Mouse (Mus musculus) midbrain, embryonic 16.5 days (tissue): ENCODE results near the gene Qtrt2. TPM values are rescaled to one million over a fixed set of nuclear protein-coding genes. Genes with fewer than 3 reads are reported as not detected.

Experiments used
- ATAC-seq: fragments of 200-750 bp; cut with Nextera tagmentation; 2 replicates; pipeline ENCODE4 v1.8.0; 2017; ENCODE audit warnings: moderate TSS enrichment
- H3K27ac ChIP-seq: fragments of 300-500 bp; sonication (generic); 2 replicates; pipeline ENCODE4 v1.5.1; 2014; ENCODE audit warnings: mild to moderate bottlenecking, low read length, mixed read lengths
- H3K27me3 ChIP-seq: fragments of 300-500 bp; sonication (generic); 2 replicates; pipeline ENCODE4 v1.6.1; 2014; ENCODE audit warnings: low read depth, low read length, mixed read lengths; ENCODE audit not compliant: control insufficient read depth, insufficient read depth
- H3K36me3 ChIP-seq: fragments of 300-500 bp; sonication (generic); 2 replicates; pipeline ENCODE4 v1.6.1; 2014; ENCODE audit warnings: mild to moderate bottlenecking, low read length, moderate library complexity, mixed read lengths; ENCODE audit not compliant: control insufficient read depth, insufficient read depth
- H3K4me1 ChIP-seq: fragments of 300-500 bp; sonication (generic); 2 replicates; pipeline ENCODE4 v1.6.1; 2014; ENCODE audit warnings: mild to moderate bottlenecking, low read length, mixed read lengths; ENCODE audit not compliant: control insufficient read depth, insufficient read depth
- H3K4me2 ChIP-seq: fragments of 300-500 bp; sonication (generic); 2 replicates; pipeline ENCODE4 v1.6.1; 2014; ENCODE audit warnings: mild to moderate bottlenecking, low read length, mixed read lengths
- H3K4me3 ChIP-seq: fragments of 300-500 bp; sonication (generic); 2 replicates; pipeline ENCODE4 v1.5.1; 2014; ENCODE audit warnings: low read depth, mild to moderate bottlenecking, low read length, moderate library complexity, mixed read lengths
- H3K9ac ChIP-seq: fragments of 300-500 bp; sonication (generic); 2 replicates; pipeline ENCODE4 v1.6.1; 2014; ENCODE audit warnings: low read depth, low read length, mixed read lengths
- H3K9me3 ChIP-seq: fragments of 300-500 bp; sonication (generic); replicated peaks from 2 replicates; pipeline ENCODE4 v1.6.1; 2014; ENCODE audit warnings: mild to moderate bottlenecking, low read length, mixed read lengths; ENCODE audit not compliant: control insufficient read depth, poor library complexity, severe bottlenecking
- WGBS: fragments of 180-500 bp; shearing (Covaris S2); extraction: QIAGEN DNeasy Blood & Tissue Kit; methylation state at CpG from one replicate; pipeline ENCODE4 v1.1.7; 2014; 5-methylcytosine and 5-hydroxymethylcytosine counted together
- polyA plus RNA-seq: library from polyadenylated mRNA; unstranded; fragments of >200 nt; fragmentation: Nextera tagmentation; extraction: Ambion mirVana; gene quantifications from 2 replicates; pipeline ENCODE4 v1.2.1, GENCODE M21; 2015

The Qtrt2 gene
- polyA plus RNA-seq, 1 experiment from 2014 or later: 19.0 TPM

GRCm38 (mm10) chr16:43933041-43933440, 6.4 kb upstream of the Qtrt2 start:
- H3K27ac ChIP-seq: no peak overlapping the region
- H3K4me2 ChIP-seq: no peak overlapping the region
- 81% methylated on average over 6 of the region's 6 CpGs for WGBS
- no peaks in the 10 kb centered on the region for H3K4me1 ChIP-seq
- H3K9ac ChIP-seq: no peak overlapping the region
- H3K36me3 ChIP-seq: no peaks in the 10 kb centered on the region
- no peaks in the 10 kb centered on the region for H3K9me3 ChIP-seq
- H3K27me3 ChIP-seq: no peaks in the 10 kb centered on the region
- no peak for ATAC-seq
- no peak overlapping the region for H3K4me3 ChIP-seq

- WGBS: 90% methylated on average over 7 of the region's 7 CpGs
- no peak overlapping the region for H3K27ac ChIP-seq
These were observed 5.7 kb upstream of the Qtrt2 start for GRCm38 (mm10) chr16:43932319-43932718.

GRCm38 (mm10) chr16:43931502-43931901, 4.9 kb upstream of the Qtrt2 start:
- Histone ChIP-seq H3K4me2 (no peak overlapping the region), H3K4me1 (no peaks in the 10 kb centered on the region), H3K36me3 (no peaks in the 10 kb centered on the region), H3K4me3 (no peak overlapping the region), H3K27ac (no peak overlapping the region), H3K27me3 (no peaks in the 10 kb centered on the region), H3K9me3 (no peaks in the 10 kb centered on the region), H3K9ac (no peak overlapping the region)
- ATAC-seq: no peak
- 62% methylated on average over 3 of the region's 3 CpGs for WGBS

More at GRCm38 (mm10) chr16:43932319-43932718, 5.7 kb upstream of the Qtrt2 start:
- Histone ChIP-seq H3K4me2 (no peak overlapping the region), H3K4me3 (no peak overlapping the region), H3K9me3 (no peaks in the 10 kb centered on the region), H3K4me1 (no peaks in the 10 kb centered on the region), H3K36me3 (no peaks in the 10 kb centered on the region), H3K27me3 (no peaks in the 10 kb centered on the region), H3K9ac (no peak overlapping the region)
- ATAC-seq: no peak

GRCm38 (mm10) chr16:43930577-43930976, 4.0 kb upstream of the Qtrt2 start:
- Histone ChIP-seq H3K9ac (no peak overlapping the region), H3K9me3 (no peaks in the 10 kb centered on the region), H3K36me3 (no peaks in the 10 kb centered on the region), H3K27ac (no peak overlapping the region), H3K4me2 (no peak overlapping the region), H3K27me3 (no peaks in the 10 kb centered on the region), H3K4me3 (no peak overlapping the region), H3K4me1 (no peaks in the 10 kb centered on the region)
- ATAC-seq: no peak

- H3K27ac ChIP-seq: no peak overlapping the region
- no peaks in the 10 kb centered on the region for H3K9me3 ChIP-seq
- no peaks in the 10 kb centered on the region for H3K27me3 ChIP-seq
- no peak overlapping the region for H3K9ac ChIP-seq
- H3K4me3 ChIP-seq: no peak overlapping the region
- H3K36me3 ChIP-seq: no peaks in the 10 kb centered on the region
- 98% methylated on average over 1 of the region's 1 CpGs for WGBS
- no peak overlapping the region for H3K4me2 ChIP-seq
- ATAC-seq: no peak
- peaks cover 4% of the 10 kb centered on the region; the same call in 1 of the 2 replicates for H3K4me1 ChIP-seq
These were observed 763 bp downstream of the Qtrt2 start for GRCm38 (mm10) chr16:43925846-43926245.

GRCm38 (mm10) chr16:43925001-43925558, 1.5 kb downstream of the Qtrt2 start:
- 49% methylated on average over 6 of the region's 6 CpGs for WGBS
- Histone ChIP-seq H3K4me2 (no peak overlapping the region), H3K27me3 (no peaks in the 10 kb centered on the region), H3K9me3 (no peaks in the 10 kb centered on the region), H3K36me3 (no peaks in the 10 kb centered on the region), H3K9ac (no peak overlapping the region), H3K27ac (no peak overlapping the region), H3K4me3 (no peak overlapping the region), H3K4me1 (peaks cover 4% of the 10 kb centered on the region; the same call in 1 of the 2 replicates)
- no peak for ATAC-seq

- 32% methylated on average over 3 of the region's 3 CpGs for WGBS
- H3K27me3 ChIP-seq: no peaks in the 10 kb centered on the region
- peaks cover 4% of the 10 kb centered on the region; the same call in 1 of the 2 replicates for H3K4me1 ChIP-seq
- H3K4me3 ChIP-seq: no peak overlapping the region
- H3K9me3 ChIP-seq: no peaks in the 10 kb centered on the region
- no peak overlapping the region for H3K9ac ChIP-seq
- H3K36me3 ChIP-seq: no peaks in the 10 kb centered on the region
- H3K27ac ChIP-seq: peak overlapping the region; percentile 49; the same call in 1 of the 2 replicates
- peak; percentile 61; the same call in 1 of the 2 replicates for ATAC-seq
- H3K4me2 ChIP-seq: no peak overlapping the region
These were observed 4.0 kb downstream of the Qtrt2 start for GRCm38 (mm10) chr16:43922630-43923029.

GRCm38 (mm10) chr16:43922024-43922423, 4.6 kb downstream of the Qtrt2 start:
- Histone ChIP-seq H3K9ac (no peak overlapping the region), H3K36me3 (no peaks in the 10 kb centered on the region), H3K27ac (peak overlapping the region; percentile 61; the same call in 1 of the 2 replicates), H3K4me3 (no peak overlapping the region), H3K4me1 (peaks cover 4% of the 10 kb centered on the region; the same call in 1 of the 2 replicates), H3K27me3 (no peaks in the 10 kb centered on the region), H3K9me3 (no peaks in the 10 kb centered on the region), H3K4me2 (no peak overlapping the region)
- peak; percentile 60; the same call in 1 of the 2 replicates for ATAC-seq
- WGBS: 33% methylated on average over 2 of the region's 2 CpGs

- Histone ChIP-seq H3K4me1 (peaks cover 4% of the 10 kb centered on the region; the same call in 1 of the 2 replicates), H3K9ac (no peak overlapping the region), H3K27me3 (no peaks in the 10 kb centered on the region), H3K4me2 (no peak overlapping the region), H3K36me3 (no peaks in the 10 kb centered on the region), H3K4me3 (no peak overlapping the region), H3K27ac (no peak overlapping the region), H3K9me3 (no peaks in the 10 kb centered on the region)
- ATAC-seq: no peak
- WGBS: 92% methylated on average over 3 of the region's 3 CpGs
These were observed 7.7 kb downstream of the Qtrt2 start for GRCm38 (mm10) chr16:43918867-43919266.
